Mouse (Mus musculus) erythroblast, embryonic 14.5 days (primary cell): ENCODE measurements around the gene Spin1.

Source experiments
- GATA1 ChIP-seq: IDR thresholded peaks from 2 replicates; pipeline ENCODE4 v1.6.1; 2012; ENCODE audit warnings: low read length, inconsistent platforms, mixed read lengths
- TAL1 ChIP-seq: IDR thresholded peaks from 3 replicates; pipeline ENCODE4 v1.6.1; 2012; ENCODE audit warnings: low read length, inconsistent platforms, mixed read lengths

DNA sequence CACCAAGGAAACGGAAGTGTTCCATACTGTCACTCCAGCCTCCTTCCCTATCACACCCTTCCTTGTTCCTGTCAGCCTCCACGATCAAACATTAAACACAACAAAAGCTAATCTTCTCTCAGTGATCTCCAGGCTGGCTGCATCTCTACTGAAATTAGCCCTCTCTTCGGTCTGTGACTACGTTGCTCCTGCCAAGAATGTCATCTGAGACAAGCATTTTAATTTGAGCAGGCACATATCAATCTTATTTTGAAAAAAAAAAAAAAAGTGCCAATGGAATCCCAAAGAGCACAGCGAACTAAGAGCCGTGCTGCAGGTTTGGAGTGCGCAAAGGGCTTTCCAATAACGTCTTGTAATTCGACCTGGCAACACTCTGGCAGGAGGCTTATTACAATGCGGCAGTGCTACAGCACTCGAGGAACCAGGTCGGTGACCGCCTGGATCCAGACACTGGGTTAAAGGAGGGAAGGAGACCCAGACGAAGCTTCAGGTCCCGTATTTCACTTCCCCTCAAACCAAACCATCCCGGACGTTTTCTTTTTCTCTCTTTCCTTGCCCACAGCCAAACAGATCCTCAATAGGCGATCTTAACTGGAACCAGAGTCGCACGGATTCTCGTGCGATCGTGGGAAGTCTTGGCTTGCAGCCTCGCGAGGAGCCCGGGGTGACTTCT, 984 bp upstream of the Spin1 start:
- no peak for TF ChIP-seq GATA1
- TF ChIP-seq TAL1 = no peak
